Mouse (Mus musculus) thymus, adult 2 months (tissue): Measurements from ENCODE around the gene C2. TPM values are rescaled to one million over a fixed set of nuclear protein-coding genes. Genes with fewer than 3 reads are reported as not detected.

Experiments used
- DNase-seq: peaks from one replicate; pipeline ENCODE4 v3.0.0; 2021
- H3K27ac ChIP-seq: fragments of 200-500 bp; 2 replicates; pipeline ENCODE4 v1.5.1; 2012; ENCODE audit warnings: low read length, control low read depth; ENCODE audit not compliant: control insufficient read depth, insufficient read depth
- H3K27me3 ChIP-seq: fragments of 200-500 bp; 2 replicates; pipeline ENCODE4 v1.6.1; 2012; ENCODE audit warnings: mild to moderate bottlenecking, low read length, moderate library complexity, mixed read lengths; ENCODE audit not compliant: control insufficient read depth, insufficient read depth
- H3K36me3 ChIP-seq: fragments of 200-500 bp; 2 replicates; pipeline ENCODE4 v1.6.1; 2012; ENCODE audit warnings: mild to moderate bottlenecking, low read length, moderate library complexity; ENCODE audit not compliant: control insufficient read depth, insufficient read depth
- H3K4me1 ChIP-seq: fragments of 200-500 bp; replicated peaks from 2 replicates; pipeline ENCODE4 v1.6.1; 2012; ENCODE audit warnings: low read length; ENCODE audit not compliant: control insufficient read depth, insufficient read depth
- H3K4me3 ChIP-seq: fragments of 200-500 bp; 2 replicates; pipeline ENCODE4 v1.5.1; 2012; ENCODE audit warnings: mild to moderate bottlenecking, low read length, control low read depth, moderate library complexity; ENCODE audit not compliant: control insufficient read depth, insufficient read depth
- CTCF ChIP-seq: fragments of 200-500 bp; IDR thresholded peaks from 2 replicates; pipeline ENCODE4 v1.5.1; 2012; ENCODE audit warnings: mild to moderate bottlenecking, control low read depth, low read length, moderate library complexity, borderline replicate concordance; ENCODE audit not compliant: control insufficient read depth, poor library complexity, insufficient read depth; ENCODE audit errors: extremely low read depth
- POLR2A ChIP-seq: fragments of 200-500 bp; IDR thresholded peaks from 2 replicates; pipeline ENCODE4 v1.6.1; 2012; ENCODE audit warnings: mild to moderate bottlenecking, low read length, control low read depth, moderate library complexity; ENCODE audit not compliant: control insufficient read depth, poor library complexity, insufficient read depth; ENCODE audit errors: extremely low read depth
- WGBS: fragments of 180-500 bp; shearing (Covaris S2); methylation state at CpG from one replicate; pipeline ENCODE4 v1.1.7; 2018; 5-methylcytosine and 5-hydroxymethylcytosine counted together
- polyA plus RNA-seq: library from polyadenylated mRNA; depleted of rRNA; stranded (reverse); fragments of >200 nt; gene quantifications from 2 replicates; pipeline ENCODE4 v1.2.3, GENCODE M21; 2012

C2 gene
- polyA plus RNA-seq, 1 experiment, result 18.4 TPM

DNA sequence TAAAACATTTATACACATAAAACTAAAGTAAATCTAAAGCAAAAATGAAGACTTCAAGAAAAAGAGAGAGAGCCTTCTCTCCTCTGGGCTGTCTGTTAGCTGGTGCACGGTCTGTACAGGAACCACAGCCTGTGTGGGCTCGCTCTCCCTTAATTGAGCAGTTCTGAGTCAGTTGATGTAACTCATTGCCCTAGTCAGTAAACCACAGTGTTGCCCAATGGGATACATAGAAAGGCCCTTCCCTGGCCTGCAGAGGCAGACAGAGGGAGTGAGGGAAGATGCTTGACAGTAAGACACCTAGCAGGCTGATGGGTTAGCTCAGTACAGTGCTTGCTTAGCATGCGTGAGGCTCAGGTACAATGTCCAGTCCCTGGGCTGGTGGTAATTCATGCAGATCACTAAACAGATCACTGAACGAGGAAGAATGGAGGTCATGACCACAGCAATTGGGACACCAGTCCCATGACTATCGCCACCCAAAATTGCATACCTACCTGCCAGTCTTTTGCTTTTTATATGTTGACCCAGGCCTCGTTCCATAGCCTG lies 40.0 kb upstream of the C2 start:
- WGBS, result 92% methylated on average over 6 of the region's 6 CpGs
- Histone ChIP-seq H3K27me3 (no peaks in the 10 kb centered on the region), H3K4me3 (no peak overlapping the region), H3K4me1 (no peaks in the 10 kb centered on the region; the same call in 1 of the 2 replicates), H3K36me3 (peaks cover 8% of the 10 kb centered on the region), H3K27ac (no peak overlapping the region)
- DNase-seq, result no peak
- TF ChIP-seq POLR2A (no peak), CTCF (no peak)

- no peak overlapping the region for H3K27ac ChIP-seq
Observed at GRCm38 (mm10) chr17:34934830-34935229, 36.8 kb upstream of the C2 start.

DNA sequence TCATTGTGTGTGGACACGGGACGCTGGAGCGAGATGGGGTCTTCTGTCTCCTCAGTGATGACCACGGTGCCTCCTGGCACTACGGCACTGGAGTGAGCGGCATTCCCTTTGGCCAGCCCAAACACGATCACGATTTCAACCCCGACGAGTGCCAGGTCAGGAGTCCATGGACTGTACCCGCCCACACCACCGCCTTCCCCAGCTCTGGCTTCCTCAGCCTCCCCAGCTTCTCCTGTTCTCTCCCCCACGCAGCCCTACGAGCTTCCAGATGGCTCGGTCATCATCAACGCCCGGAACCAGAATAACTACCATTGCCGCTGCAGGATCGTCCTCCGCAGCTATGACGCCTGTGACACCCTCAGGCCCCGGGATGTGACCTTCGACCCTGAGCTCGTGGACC lies 36.0 kb upstream of the C2 start:
- DNase-seq, result no peak

More at GRCm38 (mm10) chr17:34934830-34935229, 36.8 kb upstream of the C2 start:
- TF ChIP-seq CTCF, result no peak
- no peak for TF ChIP-seq POLR2A
- DNase-seq, result no peak
- H3K27me3 ChIP-seq, result no peaks in the 10 kb centered on the region
- no peak overlapping the region for H3K4me3 ChIP-seq
- peaks cover 10% of the 10 kb centered on the region for H3K4me1 ChIP-seq
- WGBS, result 74% methylated on average over 8 of the region's 8 CpGs
- peaks cover 8% of the 10 kb centered on the region for H3K36me3 ChIP-seq

GRCm38 (mm10) chr17:34932287-34932686 lies 34.2 kb upstream of the C2 start:
- H3K27me3 ChIP-seq, result no peaks in the 10 kb centered on the region
- H3K27ac ChIP-seq, result peak overlapping the region; percentile 55
- peaks cover 10% of the 10 kb centered on the region for H3K4me1 ChIP-seq
- WGBS, result 36% methylated on average over 8 of the region's 8 CpGs
- no peak for DNase-seq
- TF ChIP-seq POLR2A (no peak), CTCF (no peak)
- H3K36me3 ChIP-seq, result peaks cover 8% of the 10 kb centered on the region
- H3K4me3 ChIP-seq, result peak overlapping the region; percentile 63

More for the DNA sequence above, 36.0 kb upstream of the C2 start:
- 97% methylated on average over 24 of the region's 24 CpGs for WGBS
- Histone ChIP-seq H3K36me3 (peaks cover 8% of the 10 kb centered on the region), H3K27me3 (no peaks in the 10 kb centered on the region), H3K27ac (no peak overlapping the region), H3K4me3 (no peak overlapping the region), H3K4me1 (peaks cover 10% of the 10 kb centered on the region)
- TF ChIP-seq CTCF (no peak), POLR2A (no peak)

- H3K27me3 ChIP-seq, result no peaks in the 10 kb centered on the region
- peaks cover 10% of the 10 kb centered on the region for H3K4me1 ChIP-seq
- peak overlapping the region; percentile 63 for H3K4me3 ChIP-seq
- DNase-seq, result peak; percentile 61
- TF ChIP-seq CTCF (no peak), POLR2A (no peak)
- peaks cover 8% of the 10 kb centered on the region for H3K36me3 ChIP-seq
- H3K27ac ChIP-seq, result peak overlapping the region; percentile 55
- WGBS, result 10% methylated on average over 14 of the region's 14 CpGs
Observed at GRCm38 (mm10) chr17:34931735-34932098, 33.7 kb upstream of the C2 start.

- WGBS, result under 1% methylated on average over 38 of the region's 38 CpGs
- TF ChIP-seq POLR2A, result peak; percentile 60
- peak; percentile 72; the same call in 1 of the 2 replicates for TF ChIP-seq CTCF
- Histone ChIP-seq H3K4me1 (peaks cover 10% of the 10 kb centered on the region), H3K36me3 (peaks cover 8% of the 10 kb centered on the region), H3K27ac (peak within 1 kb of the TSS; percentile 55), H3K27me3 (no peaks in the 10 kb centered on the region), H3K4me3 (peak within 1 kb of the TSS; percentile 63)
- DNase-seq, result peak; percentile 94
Observed at GRCm38 (mm10) chr17:34931061-34931734, 33.1 kb upstream of the C2 start, which contains the start of gene Neu1. Gene Neu1, plus strand, starts transcription at chr17:34931253.
